Mouse (Mus musculus) brain, embryonic 14.5 days (tissue): ENCODE data around the gene Anks6.

Experiments used
- CTCF ChIP-seq: fragments of 200-500 bp; IDR thresholded peaks from 2 replicates; pipeline ENCODE4 v1.5.1; 2012; ENCODE audit warnings: inconsistent platforms, mild to moderate bottlenecking, moderate library complexity, borderline replicate concordance; ENCODE audit not compliant: insufficient read depth, insufficient read length; ENCODE audit errors: extremely low read depth
- POLR2A ChIP-seq: fragments of 200-500 bp; IDR thresholded peaks from 2 replicates; pipeline ENCODE4 v1.6.1; 2012; ENCODE audit warnings: mild to moderate bottlenecking, inconsistent platforms, borderline replicate concordance; ENCODE audit not compliant: poor library complexity, insufficient read depth, insufficient read length, severe bottlenecking; ENCODE audit errors: extremely low read depth

GRCm38 (mm10) chr4:47039586-47039985, 17.6 kb downstream of the Anks6 start:
- TF ChIP-seq POLR2A (no peak), CTCF (no peak)
